Mouse (Mus musculus) adrenal gland (tissue): ENCODE measurements around the gene Mbd4.
"Not testable (repeated sequence)": the region's sequence is repeated elsewhere in the genome, so short reads cannot be mapped to it uniquely, and the experiment has no call there.

Experiments
- intact Hi-C: fragments of 180-260 bp; cut with DNase I; formaldehyde crosslinking; loops from one replicate; pipeline ENCODE4 v1.15.1; 2025
- long read RNA-seq, 2 experiments: library from polyadenylated mRNA; unstranded; transcript quantifications; one replicate each; pipeline ENCODE4 v2.0.0; 2020; ENCODE audit warnings: borderline replicate concordance in 1 of 2; ENCODE audit not compliant: insufficient replicate concordance in 1 of 2

Gene Mbd4
- long read RNA-seq, experiment 1, partial matches to known transcripts: 0 of 6 reads
- long read RNA-seq, experiment 1, other reads (novel, unspliced or antisense): 2 of 6 reads
- long read RNA-seq, experiment 2, partial matches to known transcripts: 0 of 4 reads
- long read RNA-seq, experiment 2, other reads (novel, unspliced or antisense): 1 of 4 reads

DNA sequence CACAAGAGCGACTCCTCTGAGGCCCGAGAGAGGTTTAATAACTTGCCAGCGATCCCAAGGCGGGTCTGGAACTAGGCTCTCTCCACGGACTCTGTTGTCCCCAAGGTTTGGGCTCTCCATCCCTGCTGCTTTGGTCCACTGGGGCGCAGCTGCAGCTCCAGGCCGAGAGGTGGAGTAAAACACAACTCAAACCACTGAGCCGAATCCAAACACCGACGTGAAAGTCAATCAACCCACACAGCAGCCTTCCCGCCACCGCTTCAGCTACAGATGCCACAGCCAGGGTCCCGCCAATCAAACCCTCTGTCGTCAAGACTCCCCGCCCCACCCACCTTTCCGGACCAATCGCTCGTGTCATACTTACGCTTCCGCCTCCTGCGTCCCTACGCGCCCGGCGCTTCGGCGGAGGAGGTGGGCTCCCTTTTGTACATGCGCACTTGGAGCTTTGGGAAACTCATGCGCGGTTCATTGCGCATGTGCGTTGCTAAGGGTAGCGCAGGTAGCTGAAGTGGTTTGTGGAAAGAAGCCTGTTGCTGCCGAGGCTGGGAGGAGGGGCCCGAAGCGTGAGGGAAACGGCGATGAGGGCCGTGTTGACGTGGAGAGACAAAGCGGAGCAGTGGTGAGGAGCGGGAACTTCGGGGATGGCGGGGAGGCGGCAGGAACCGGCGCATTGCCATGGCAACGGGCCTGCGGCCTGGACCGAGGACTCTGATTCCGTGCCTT lies at the start of gene Mbd4, which contains the start of gene Ift122:
TSS of gene Mbd4 (minus strand) at position 281 of the 723 bp plus-strand sequence.
TSS of gene Ift122 (plus strand) at position 380 of the 723 bp plus-strand sequence.
- intact Hi-C loops: no loop called here

GRCm38 (mm10) chr6:115902545-115902944 lies 49.4 kb upstream of the Mbd4 start:
- intact Hi-C loops: loop anchor here (5.0 kb wide), 1 partner anchor 55 kb away; no protein-coding TSS in a partner anchor

DNA sequence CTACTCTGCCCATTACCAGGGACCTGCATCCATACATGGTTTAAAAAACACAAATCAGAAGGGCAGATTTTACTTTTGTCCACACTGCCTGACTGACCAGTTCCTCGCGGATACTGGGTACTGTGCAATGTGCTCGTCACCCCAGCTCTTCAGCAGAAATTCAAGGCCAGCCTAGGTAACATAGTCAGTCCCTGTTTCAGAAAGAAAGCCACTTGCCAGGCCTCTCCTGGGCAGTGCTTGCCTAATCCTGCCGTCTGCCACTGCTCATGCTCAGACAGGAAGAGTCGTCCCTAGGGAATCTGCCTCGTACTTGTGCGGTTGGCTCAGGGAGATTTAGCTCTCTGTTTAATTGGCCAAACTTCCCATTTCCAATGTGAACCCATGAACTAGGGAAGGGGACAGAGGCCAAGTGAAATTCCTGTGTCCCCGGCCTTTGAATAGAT lies 48.3 kb upstream of the Mbd4 start:
- intact Hi-C loops: loop anchor here (2.0 to 5.0 kb wide), 2 partner anchors 56 to 105 kb away; no protein-coding TSS in a partner anchor

GRCm38 (mm10) chr6:115901062-115901461 lies 47.9 kb upstream of the Mbd4 start:
- intact Hi-C loops: loop anchor here (2.0 to 5.0 kb wide), 2 partner anchors 56 to 106 kb away; no protein-coding TSS in a partner anchor

DNA sequence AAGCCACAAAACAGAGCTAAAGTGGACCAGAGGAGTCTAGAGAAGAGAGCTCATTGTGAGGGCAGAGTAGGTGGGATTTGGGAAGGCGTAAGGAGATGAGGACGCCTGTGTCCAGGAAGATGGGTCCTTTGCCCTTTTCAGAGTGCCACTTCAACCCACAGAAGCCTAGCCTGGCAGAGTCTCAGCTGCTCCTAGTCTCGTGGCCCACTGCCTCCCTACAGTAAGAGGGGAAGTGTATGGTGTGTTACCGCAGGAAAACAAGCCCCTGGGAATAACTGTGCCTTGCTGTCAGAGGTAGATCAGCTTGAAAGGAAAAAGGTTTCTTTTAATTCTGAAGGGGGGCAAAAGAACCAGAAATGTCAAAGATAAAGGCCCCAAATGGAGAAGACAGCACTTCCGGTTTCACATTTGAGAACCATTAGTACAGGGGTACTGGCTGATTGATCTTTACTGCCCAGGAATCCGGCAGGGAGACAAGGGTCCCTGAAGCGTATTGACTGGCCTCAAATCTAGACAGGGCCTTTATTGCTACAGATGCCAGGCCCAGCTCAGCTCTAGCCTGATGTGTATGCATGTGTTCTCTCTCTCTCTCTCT lies 44.9 kb upstream of the Mbd4 start:
- intact Hi-C loops: loop anchor here (10.0 kb wide), 1 partner anchor 227 kb away; no protein-coding TSS in a partner anchor

DNA sequence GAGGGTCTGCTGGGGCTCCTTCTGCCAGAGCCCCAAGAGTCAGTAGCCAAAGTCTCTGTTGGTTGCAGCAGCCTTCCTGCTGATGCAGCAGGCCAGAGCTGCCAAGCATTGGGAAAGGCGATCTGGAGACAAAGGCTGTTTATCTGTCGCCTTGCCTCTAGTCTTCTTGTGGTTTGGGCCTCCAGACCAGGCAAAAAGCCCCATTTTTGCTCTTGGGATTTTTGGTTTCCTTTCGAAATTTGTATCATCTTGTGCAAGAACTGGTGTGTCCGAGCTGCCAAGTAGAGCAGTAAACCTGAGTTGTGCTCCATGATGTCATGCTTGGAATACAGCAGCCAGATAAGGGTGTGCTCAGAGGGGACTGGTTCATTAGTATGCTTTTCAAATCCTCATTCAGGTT lies 43.9 kb upstream of the Mbd4 start:
- intact Hi-C loops: loop anchor here (10.0 kb wide), 1 partner anchor 228 kb away; no protein-coding TSS in a partner anchor

GRCm38 (mm10) chr6:115896346-115896745 lies 43.2 kb upstream of the Mbd4 start:
- intact Hi-C loops: loop anchor here (10.0 kb wide), 1 partner anchor 228 kb away; no protein-coding TSS in a partner anchor

DNA sequence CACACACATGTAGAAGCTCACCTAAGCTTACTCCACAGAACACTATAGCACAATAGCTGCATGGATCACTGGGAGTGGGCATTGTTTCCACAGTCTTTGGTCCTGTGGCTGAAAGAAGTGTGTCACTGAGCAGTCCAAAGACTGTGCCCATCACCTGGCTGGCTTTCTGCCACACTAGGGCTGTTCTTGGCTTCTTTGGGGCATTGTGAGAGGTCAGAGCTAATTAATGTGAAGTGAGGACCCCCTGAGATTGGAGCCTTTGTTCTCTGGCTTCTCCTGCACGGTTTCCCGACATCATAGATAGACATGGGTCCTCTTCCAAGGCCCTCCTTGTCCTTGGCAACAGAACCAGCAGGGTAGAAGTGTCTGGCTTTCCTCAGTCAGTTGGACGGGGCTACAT lies 39.2 kb upstream of the Mbd4 start:
- intact Hi-C loops: loop anchor here (10.0 kb wide), 1 partner anchor 232 kb away; no protein-coding TSS in a partner anchor

DNA sequence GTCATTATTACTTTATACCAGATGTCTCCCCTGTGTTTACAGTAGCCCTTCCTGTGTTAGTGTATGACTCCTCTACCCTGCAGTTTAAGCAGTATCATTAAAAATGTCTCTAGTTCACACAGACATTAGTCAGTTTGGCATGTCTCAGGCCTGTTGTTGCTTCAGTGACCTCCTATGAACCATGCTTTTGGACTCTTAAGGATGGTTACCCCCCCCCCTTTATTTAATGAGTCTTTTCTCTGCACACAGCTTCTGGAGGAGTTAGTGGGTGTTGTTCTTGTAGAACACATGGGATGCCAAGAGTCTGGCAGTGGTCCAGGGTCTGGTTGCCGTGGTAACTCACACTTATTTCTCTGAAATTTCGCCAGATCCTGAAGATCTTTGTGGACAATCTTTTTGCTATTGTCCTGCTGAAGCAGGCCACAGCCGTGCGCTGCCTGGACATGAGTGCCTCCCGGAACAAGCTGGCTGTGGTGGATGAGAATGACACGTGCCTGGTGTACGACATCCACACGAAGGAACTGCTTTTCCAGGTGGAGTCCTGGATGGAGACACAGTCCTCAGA lies 38.4 kb upstream of the Mbd4 start:
- intact Hi-C loops: loop anchor here (10.0 kb wide), 1 partner anchor 233 kb away; no protein-coding TSS in a partner anchor

- intact Hi-C loops: loop anchor here (10.0 kb wide), 1 partner anchor 234 kb away; no protein-coding TSS in a partner anchor
Measured at GRCm38 (mm10) chr6:115891061-115891460, 37.9 kb upstream of the Mbd4 start.

- intact Hi-C loops: loop anchor here (10.0 kb wide), 1 partner anchor 234 kb away; no protein-coding TSS in a partner anchor
Measured at GRCm38 (mm10) chr6:115890601-115891000, 37.4 kb upstream of the Mbd4 start.

DNA sequence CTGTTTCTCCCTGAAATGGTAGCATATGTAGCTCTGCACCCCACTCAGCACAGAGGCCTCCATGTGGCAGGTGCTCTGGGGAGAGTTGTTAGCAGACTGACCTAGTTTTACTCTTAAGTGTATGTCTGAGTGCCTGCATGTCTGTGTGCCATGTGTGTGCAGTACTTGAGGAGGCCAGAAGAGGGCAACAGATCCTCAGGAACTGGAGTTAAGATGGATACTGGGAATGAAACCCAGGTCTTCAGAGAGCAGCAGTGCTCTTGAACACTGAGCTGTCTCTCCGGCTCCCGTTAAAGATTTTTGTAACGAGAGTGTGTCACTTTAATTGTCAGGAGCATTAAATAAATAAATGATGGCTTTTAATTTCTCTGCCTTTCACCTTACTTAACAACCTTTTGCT lies 35.1 kb upstream of the Mbd4 start:
- intact Hi-C loops: no loop called here

DNA sequence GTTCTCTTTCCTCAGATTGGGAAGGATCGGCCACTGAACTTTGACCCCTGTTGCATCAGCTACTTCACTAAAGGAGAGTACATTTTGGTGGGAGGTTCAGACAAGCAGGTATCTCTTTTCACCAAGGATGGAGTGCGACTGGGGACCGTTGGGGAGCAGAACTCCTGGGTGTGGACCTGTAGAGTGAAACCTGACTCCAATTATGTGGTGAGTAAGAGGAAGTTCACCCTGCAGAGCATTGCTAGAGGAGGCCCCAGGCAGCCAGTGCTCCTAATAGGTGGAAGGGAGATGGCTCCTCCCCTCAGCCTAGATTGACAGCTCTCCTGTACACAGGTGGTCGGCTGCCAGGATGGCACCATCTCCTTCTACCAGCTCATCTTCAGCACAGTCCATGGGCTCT lies 33.7 kb upstream of the Mbd4 start:
- intact Hi-C loops: no loop called here

- intact Hi-C loops: no loop called here
Measured at GRCm38 (mm10) chr6:115884018-115884417, 30.8 kb upstream of the Mbd4 start.

- intact Hi-C loops: no loop called here
Measured at GRCm38 (mm10) chr6:115880751-115881150, 27.6 kb upstream of the Mbd4 start.

- intact Hi-C loops: no loop called here
Measured at GRCm38 (mm10) chr6:115879736-115880135, 26.6 kb upstream of the Mbd4 start.

DNA sequence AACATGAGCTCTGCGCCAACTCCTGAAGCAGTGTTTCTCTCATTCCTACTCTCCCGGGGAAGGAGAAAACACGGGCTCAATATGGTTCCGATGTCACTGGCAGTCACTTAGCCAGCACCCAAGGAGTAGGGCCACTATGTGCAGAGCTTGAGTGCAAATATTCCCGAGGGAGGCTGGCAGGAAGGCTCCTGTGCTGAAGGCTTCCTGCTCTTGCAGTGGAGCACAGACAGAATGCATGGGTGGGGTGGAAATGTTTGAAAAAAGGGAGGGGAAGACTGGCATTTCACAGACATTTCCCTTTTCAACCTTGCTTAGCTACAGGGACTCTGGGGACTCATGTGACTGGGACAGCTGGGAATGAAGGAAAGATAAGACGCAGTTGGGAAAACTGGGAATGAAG lies 25.5 kb upstream of the Mbd4 start:
- intact Hi-C loops: no loop called here

- intact Hi-C loops: no loop called here
Measured at GRCm38 (mm10) chr6:115877239-115877638, 24.1 kb upstream of the Mbd4 start.

DNA sequence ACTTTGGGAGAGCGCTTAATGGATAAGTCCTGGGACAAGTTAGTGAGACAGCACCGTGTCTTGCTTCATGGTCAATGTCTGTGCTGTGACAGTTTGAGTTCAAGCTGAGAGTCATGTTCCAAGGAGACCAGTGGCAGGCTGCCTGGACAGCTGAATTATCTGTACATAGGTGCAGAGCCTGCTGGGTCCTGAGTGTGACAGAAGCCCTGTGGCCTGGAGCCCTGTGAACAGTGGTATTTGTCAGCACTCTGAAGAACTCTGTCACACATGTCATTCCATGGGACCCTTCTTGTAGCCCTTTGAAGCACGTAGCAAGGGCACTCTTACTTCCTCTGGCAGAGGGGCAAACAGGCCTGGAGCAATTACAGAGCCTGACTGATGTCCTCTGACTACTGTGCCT lies 18.1 kb upstream of the Mbd4 start:
- intact Hi-C loops: not testable (repeated sequence)

GRCm38 (mm10) chr6:115867157-115867556 lies 14.0 kb upstream of the Mbd4 start:
- intact Hi-C loops: not testable (repeated sequence)

DNA sequence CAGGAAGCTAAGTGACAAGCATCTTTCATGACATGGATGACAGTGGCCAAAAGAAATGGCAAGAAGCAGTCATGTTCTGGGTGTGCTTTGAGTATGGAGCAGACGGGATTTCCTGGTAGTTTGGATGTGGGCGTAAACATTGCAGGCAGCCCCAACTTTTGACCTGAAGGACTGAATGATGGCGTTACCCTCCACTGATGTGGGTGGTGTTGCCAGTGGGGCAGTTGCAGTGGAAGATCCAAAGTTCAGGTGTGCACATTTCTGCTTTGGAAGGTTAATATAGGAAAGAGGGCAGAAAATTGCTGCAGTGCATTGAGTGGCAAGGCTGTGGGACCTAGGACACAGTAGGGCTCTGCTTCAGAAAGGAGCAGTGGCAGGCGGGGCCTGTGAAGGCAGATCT lies 12.1 kb upstream of the Mbd4 start:
- intact Hi-C loops: no loop called here
